Mouse (Mus musculus) mature B cell (primary cell): ENCODE measurements at regions not wholly inside any gene's neighbourhood (a gene's known extent, or its start where the extent isn't known, plus 50 kb on each side); places are given as distances from the start of the nearest gene placed in this dataset.

ENCODE experiments used
- in situ Hi-C: fragments of 300-500 bp; cut with MboI; formaldehyde crosslinking; loops from 2 replicates; pipeline ENCODE4 v1.14.3; 2019

DNA sequence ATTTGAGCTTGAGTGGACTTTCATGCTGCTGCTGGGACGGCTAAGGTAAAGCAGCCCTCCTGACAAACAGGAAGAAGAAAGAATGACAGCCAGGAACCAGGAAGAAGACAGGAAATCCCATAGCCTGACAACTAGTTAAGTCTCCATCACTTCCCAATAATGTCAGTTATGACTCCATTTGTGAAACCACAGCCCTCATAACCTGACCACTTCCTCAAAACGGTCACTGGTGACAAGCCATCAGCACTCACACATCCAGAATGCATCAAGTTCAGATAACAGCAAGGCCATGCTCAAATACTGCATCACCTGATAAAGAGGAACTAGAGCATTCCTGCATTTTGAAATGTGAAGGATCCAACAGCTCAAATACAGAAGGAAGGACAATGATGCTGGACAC lies 288.3 kb downstream of the Zfp706 start:
- in situ Hi-C loops, result no loop called here

DNA sequence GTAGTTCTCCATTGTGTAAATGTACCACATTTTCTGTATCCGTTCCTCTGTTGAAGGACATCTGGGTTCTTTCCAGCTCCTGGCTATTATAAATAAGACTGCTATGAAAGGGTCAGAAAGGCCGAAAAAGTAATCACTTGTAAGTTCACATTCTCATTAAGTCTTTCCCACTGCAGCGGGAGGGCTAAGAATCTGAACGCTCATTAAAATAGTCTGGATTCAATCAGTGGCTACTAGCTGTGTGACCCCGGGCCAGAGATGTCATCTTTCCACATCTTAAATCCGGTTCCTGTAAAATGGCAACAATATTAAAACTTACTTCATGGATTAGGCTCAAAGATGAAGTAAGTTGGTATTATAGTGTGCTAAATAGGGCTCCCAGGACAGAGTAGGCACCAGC lies 289.7 kb downstream of the Zfp706 start:
- in situ Hi-C loops, result no loop called here

DNA sequence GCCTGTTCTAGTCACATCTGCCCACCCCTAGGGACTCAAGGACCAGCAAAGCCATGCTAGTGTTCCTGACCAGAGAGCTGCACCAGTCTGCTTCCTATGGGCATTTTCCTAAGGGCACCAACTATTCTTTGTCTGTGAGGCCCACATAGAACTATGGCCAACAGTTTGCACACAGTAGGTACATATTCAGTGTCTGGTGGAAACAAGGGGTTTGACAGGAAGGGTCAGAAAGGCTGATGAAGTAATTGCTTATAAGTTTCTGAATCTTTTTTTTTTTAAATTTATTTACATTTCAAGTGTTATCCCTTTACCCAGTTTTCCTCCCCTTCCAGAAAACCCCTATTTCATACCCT lies 290.9 kb downstream of the Zfp706 start:
- in situ Hi-C loops, result no loop called here

DNA sequence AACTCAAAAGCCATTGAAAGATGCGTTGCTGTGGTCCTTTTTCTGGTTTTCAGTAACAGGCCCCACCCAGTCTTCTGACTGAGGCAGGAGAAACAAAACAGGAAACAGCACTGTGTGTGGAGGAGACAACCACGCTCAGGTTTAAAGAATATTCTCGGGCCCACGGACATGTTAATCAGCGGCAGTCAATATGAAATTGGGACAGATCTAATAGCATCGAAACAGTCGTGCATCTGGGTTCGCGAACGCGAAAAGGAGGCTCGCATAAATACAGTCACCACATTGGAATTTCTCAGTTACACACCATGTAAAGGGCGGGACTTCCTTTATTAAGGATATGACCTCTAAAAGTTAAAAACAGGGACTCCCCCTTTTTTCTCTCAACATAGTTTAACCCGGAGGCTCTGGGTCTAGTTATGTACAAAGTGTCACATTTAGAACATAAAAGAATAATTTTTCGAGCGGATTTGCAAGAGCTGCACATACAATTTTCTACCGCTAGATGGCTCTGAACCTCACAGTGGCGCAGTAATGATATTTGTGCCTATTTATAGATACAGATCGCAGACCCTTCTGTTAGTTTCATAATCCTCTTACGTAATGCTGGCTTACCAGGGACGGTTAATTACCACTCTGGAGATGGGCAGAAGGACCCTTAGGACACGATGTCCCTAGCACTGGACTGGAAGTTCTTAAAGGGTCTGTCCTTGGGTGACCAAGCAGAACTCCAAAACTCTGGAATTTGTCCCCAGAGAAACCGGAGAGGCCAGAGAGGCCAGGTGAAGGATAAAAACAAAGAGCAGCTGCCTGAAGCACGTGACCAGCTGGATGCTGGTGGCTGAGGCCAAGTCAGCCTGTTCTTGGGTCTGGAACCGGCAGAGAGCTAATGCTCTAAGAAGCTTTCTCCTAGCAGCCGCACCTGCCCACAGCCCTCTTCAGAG lies 291.6 kb downstream of the Zfp706 start:
- in situ Hi-C loops, result no loop called here

DNA sequence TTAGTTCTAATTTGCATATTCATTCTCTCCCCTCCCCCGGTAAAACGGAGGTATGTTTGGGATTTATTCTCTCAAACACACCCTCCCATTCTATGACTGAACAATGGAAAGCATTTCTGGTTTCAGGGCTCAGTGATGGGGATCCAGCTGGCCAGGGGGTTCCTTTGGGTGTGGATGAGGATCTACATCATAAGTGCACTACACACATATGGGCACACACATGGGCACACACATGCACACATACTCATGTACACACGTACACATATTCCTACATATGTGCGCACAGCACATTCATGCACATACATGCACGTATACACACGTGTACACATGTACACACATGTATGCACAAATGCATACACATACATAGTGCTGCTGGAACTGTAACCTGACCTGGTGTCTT lies 292.4 kb downstream of the Zfp706 start:
- in situ Hi-C loops, result no loop called here

DNA sequence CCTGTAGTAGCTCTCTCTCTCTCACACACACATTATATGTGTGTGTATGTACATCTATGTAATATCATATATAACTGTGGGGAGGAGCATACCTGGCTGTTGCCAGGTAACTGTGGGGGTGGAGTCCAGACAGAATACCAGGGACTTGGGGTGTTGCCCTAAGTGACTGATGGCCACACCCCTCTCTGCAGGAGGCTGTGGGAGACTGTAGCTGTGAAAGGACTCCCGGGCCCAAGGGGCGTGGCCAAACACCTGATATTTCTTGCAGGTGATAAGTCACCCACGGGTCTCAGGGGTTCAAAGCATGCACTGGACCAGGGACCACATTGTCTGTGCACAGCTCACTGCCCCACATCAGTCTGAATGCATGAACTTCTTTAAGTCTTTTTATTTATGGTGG lies 297.8 kb downstream of the Zfp706 start:
- in situ Hi-C loops, result loop anchor here (10.0 kb wide), 1 partner anchor 205 kb away; no protein-coding TSS in a partner anchor

DNA sequence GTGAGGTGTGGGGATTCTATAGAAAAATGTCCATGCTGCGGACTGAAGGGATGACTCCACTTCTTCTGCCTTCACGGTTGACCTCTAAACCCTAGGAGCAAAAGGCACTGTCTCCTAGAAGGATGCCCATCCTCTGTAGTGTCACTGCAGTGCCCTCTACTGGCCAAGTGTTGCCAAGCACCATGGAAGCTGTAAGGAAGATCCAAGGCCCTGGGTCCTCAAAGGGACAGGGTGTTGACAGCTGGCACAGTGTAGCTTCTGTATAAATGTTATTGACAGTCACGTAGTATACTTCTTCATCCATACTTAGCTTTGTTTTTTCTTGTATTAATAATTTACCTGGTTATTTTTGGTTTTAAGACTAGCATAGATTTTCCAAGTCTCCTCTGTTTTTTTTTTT lies 299.1 kb downstream of the Zfp706 start:
- in situ Hi-C loops, result loop anchor here (10.0 kb wide), 1 partner anchor 204 kb away; no protein-coding TSS in a partner anchor

DNA sequence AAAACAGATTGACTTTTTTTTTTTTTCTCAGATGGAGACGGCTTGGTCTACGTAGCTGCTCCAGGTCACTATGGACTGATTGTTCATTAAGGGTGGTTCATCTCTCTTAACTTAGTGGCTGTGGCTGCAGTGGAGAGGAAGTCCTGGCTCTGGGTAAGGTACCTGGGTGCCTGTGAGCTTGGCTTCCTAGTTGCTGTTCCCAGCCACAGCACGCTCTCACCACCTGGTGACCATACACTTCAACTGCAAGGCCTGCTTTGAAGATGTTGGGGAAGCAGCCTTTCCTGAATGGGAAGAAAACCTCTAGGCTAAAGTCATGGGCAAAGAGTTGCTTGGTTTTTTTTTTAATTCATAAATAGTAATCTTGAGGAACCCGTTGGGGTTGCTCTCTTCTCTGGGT lies 301.6 kb downstream of the Zfp706 start:
- in situ Hi-C loops, result loop anchor here (10.0 kb wide), 1 partner anchor 201 kb away; no protein-coding TSS in a partner anchor

DNA sequence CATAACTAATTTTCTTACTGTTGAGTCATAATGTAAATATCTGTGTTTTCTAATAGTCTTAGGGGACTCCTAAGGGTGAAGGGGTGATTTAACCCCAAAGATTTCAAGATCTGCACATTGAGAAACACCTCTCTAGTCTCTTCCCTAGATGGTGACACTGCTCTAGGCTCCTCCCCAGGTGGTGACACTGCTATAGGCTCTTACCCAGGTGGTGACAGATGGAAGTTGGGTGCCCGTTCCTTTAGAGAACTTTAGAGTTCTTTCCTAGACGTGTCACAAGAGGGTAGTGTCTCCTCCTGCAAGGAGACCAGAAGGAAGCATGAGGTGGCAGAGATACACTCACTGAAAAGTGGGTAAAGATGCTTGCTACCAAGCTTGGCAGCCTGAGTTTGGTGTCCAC lies 302.2 kb downstream of the Zfp706 start:
- in situ Hi-C loops, result loop anchor here (10.0 kb wide), 1 partner anchor 201 kb away; no protein-coding TSS in a partner anchor

DNA sequence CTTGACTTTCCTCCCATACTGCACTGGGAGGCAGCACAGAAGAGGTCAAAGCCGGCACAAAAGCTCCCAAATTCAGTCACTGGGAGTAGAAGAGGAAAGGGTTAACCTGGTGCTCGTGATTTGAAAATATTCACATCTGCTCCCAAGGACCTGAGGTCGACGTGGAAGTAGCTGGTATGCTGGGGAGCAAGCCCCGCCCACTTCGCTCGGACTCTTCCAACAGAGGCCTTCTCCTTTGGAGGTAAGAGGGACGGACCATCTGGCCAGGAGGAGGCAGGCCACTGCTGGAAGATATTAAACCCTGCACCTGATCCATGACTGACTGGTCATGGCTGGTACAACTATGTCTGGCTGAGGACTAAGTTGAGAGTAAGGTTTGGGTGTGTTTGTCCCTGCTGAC lies 305.7 kb downstream of the Zfp706 start:
- in situ Hi-C loops, result loop anchor here (10.0 kb wide), 1 partner anchor 197 kb away; no protein-coding TSS in a partner anchor

DNA sequence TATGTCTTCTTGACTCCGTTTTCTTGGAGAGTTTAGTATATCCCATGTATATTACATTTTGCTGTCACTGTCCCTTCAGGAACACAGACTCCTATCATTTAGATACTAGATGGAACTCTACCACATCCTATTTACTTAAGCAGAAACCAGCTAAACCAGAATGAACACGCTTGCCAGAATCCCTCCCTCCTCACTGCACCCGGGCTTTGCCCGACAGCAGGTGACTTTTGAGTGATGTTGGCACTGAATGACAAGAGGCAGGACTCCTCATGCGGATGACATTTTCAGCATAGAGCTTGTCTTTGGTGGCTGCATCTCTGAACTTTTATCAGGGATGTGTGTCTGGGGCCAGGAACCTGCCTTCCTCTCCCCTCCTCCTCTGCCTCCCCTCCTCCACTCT lies 307.4 kb downstream of the Zfp706 start:
- in situ Hi-C loops, result loop anchor here (10.0 kb wide), 1 partner anchor 195 kb away; no protein-coding TSS in a partner anchor

DNA sequence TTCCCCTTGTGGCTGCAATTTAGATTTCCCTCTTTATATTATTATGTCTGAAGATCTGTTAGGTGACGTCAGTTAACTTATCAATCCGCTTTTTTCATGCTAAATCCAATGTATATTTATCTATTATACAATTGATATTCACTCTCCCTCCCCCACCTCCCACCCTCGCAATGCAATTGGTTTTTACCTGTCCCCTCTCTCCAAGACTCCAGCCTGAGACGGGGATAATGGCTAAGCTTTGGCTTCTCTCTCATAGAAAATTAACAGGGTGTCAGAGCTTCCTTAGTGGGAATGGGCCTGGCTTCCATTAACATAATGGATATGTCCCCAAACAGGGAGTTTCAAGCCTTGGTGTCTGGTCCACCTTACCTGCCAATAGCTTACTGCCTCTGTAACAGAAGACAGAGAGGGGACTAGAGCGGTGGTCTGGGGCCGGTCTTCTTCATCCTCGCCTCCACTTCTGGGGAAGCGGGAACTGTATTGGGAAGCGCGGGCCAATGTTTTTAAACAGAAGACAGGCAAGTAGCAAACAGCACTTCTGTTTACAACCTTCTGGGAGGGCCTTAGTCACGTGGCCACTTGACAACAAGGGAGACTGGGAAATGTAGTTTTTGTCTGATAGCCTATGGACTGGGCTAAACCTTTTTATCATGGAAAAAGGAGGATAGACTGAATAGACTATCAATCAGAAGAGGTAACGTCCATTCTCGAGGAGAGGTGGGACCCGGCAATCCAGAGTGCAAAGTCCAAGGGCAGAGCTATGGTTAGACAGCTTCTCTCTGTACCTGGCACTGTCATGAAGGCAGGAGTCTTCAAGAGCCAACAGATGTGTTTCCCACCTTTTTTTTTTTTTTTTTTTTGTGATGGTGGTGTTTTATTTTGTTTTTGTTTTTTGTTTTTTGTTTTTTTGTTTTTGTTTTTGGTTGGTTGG lies 312.1 kb downstream of the Zfp706 start:
- in situ Hi-C loops, result no loop called here

DNA sequence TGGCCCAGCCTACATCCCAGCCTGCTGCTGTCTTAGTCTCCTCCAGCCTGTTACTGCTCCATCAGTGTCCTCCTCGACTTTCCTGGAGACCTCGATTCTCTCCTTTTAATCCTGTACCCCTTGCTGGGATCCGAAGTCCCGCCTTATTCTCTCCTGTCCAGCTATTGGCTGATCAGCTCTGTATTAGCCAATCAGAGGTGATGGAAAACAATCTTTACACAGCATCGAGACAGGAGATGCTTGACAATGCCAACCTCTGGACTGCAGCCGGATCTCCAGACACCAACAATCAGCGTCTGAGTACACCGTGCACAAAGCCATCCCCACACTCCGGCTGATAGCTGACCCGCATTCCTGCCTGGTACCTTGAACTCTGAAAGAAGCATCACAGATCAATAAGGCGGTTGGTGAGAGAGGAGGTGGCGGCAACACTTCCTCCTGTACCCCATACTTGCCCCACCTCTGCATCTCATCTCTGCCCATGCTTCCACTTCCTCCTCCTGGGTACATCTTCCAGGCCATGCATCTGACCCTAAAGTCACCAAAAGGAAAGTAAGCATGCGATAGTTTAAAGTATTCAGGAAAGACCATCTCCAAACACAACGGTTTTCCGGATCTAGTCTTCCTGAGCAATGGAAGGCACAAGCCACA lies 316.4 kb downstream of the Zfp706 start:
- in situ Hi-C loops, result no loop called here

DNA sequence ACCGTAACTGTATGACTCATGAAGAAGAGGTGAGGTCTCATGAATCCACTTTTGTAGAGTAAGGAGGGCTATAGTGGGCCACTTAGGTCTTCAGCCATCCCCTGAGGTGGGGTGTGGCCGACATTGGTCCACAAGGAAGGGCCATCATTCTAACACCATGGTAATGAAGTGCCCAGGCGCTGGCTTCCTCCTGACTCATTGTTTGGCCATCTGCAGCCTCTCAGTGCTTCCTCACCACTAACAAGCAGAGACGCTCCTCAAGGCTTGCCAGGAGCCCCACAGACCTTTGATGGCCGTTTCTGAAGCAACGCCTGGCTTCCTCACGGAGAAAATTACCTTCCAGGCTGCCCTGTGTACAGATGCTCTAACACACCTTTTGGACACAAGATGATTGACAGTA lies 317.7 kb downstream of the Zfp706 start:
- in situ Hi-C loops, result no loop called here

DNA sequence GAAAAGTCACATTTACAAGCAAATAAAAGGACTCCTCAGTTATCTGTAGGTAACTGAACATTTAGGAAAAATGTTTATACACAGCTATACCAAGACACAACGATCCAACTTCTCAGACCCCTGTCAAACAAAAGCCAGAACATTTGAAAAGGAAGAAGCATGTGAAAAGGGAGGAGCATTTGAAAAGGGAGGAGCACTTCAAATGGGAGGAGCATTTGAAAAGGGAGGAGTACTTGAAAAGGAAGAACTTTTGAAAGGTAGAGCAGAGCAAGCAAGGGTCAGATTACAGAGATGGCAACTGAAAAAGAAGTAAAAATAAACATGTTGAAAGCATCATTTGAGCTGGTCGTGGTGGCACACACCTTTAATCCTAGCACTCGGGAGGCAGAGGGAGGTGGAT lies 318.3 kb downstream of the Zfp706 start:
- in situ Hi-C loops, result no loop called here

DNA sequence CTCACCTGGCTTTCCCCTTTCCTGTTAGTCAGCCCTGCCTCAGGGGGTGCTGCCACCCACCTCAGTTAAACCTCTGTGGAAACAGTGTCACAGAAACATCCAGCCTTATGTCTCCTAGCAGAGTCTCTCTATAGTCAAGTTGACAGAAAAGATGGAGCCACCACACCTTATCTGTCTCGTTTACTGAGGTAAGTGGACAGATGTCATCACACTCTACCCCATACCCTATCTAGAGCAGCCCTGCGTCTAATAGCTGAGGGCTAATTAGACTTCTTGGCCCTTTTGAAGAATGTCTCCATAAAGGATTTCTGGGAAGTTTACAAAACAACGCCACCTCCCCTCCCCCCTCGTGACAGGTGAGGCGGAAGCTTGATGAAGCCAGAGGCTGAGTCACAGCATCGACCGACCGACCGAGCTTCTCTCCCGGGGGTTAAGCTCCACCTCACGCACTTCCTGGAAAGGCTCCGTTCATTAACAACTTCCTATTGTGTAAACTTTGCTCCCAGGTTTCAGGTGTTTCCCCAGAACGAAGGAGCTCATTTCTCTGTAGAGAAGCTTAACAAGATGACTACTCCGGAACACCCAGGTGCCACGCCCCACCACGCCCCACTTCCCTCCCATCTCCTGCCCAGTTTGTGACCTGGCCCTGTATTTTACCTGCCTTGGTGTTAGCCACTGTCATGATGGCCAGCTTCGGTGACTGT lies 319.4 kb downstream of the Zfp706 start:
- in situ Hi-C loops, result no loop called here

DNA sequence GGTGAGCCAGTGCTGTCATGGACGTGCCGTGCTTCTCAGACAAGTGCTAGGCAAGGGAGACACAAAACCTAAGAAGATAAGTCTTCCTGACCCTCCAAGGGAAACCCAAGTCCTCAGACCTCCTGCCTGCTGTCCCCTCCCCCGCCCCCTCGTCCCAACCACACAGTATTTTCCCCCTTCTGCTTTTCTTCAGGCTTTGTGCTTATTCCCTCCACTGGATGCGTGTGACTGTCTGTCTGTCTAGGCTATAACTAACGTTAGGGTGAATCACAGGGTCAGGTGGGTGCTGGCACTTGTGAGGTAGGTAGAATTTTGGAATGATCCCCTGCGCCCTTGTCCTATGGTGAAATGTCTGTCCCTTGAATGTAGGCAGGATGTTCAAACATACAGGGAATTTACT lies 322.9 kb downstream of the Zfp706 start:
- in situ Hi-C loops, result no loop called here

DNA sequence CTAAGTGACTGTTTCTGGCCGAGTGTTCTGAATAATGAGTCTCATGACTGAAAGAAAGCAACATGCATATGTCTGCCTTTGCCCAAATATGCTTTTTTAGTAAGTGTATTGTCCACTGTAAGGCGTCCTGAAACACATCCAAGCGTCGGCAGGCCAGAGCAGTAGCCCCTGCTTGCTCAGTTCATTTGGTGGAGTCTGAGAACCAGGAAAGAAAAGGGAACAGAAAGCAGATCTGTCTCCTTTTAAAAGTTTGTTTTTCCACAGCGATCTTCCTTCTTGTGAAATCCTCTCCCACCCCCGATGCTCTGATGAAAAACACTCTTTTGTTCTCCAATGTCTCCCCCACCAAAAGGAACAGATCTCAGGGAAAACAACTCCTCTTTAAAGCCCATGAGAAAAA lies 324.7 kb downstream of the Zfp706 start:
- in situ Hi-C loops, result no loop called here

DNA sequence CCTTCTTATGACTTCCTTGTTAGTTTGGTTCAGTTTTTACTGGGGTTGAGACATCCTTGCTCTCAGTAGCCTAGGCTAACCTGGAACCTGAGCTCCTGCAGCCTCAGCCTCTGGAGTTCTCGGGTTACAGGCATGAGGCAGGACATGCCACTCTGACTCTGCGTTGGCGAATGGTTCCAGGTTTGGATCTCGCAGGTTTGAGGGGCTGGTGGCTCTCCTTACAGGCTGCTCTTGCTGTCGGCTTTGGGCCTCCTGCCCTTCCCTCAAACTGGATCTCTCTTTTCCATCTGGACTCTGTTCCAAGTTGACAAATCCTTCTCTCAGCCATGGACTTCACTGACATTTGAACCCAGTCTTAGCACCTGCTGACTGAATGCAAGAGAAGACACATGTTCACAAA lies 325.4 kb downstream of the Zfp706 start:
- in situ Hi-C loops, result no loop called here

DNA sequence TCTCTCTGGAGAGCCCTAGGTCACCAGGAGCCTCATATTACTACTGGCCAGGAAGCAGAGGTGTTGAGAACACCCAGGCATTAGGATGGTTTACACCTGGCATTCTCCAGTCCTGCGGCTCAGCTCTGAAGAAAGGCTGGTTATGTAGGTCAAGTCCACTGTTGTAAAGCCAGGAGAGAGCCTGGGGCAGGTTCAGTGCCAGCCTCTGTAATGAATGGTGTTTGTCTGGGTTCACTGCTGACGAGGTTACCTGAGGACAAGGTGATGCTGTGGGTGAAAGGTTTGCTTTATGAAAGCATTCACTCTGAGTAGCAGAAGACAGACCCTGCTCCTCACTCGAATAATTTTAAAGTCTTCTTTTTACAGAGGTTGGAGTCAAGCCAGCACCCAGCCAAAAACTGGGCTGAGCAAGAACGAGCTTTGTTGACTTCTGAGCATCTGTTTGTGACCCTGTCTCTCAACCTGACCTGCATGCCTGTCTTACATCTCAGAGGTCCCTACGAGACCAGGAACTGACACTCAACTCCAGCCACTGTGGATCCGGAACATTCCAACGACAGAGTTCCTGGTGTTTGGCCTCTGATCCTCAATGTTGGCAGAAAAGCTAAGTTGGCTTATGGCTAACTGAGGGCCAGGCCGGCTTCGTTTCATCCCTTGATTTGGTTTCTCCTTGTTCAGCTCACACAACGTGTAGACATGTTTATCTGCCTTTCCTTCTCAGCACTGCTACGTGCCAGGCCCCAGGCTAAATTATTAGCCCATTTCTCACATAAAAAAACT lies 327.0 kb downstream of the Zfp706 start:
- in situ Hi-C loops, result no loop called here

DNA sequence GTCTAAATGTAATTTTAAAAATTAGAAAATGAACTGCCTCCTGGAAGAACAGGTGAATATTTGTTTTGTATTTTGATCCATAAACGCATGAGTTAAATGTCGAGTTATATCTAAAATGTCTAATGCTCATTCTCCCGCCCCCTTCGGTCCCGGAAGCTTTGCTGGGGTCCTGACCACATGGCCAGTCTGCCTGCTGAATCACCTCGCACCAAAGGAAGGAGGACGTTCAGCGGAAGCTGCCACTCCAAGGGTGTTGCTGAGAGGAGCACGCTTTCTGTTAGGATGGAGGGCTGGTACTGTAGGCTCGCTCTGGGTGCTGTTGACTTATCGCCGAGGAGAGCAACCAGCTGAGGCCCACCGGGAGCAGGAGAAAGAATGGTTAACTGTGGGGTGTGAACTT lies 328.0 kb downstream of the Zfp706 start:
- in situ Hi-C loops, result no loop called here
